Mouse (Mus musculus) embryonic facial prominence, embryonic 14.5 days (tissue): ENCODE measurements around the gene Gpr153. TPM values are rescaled to one million over a fixed set of nuclear protein-coding genes. Genes with fewer than 3 reads are reported as not detected.

Experiments
- ATAC-seq: fragments of 200-750 bp; cut with Nextera tagmentation; 2 replicates; pipeline ENCODE4 v1.8.0; 2017; ENCODE audit warnings: low read depth, moderate number of reproducible peaks, moderate TSS enrichment
- DNase-seq: peaks from one replicate; pipeline ENCODE4 v3.0.0-alpha.2; 2015; ENCODE audit warnings: low spot score
- H3K27ac ChIP-seq: fragments of 300-500 bp; sonication (generic); replicated peaks from 2 replicates; pipeline ENCODE4 v1.5.1; 2014; ENCODE audit warnings: low read depth, mild to moderate bottlenecking, low read length, moderate library complexity
- H3K27me3 ChIP-seq: fragments of 300-500 bp; sonication (generic); replicated peaks from 2 replicates; pipeline ENCODE4 v1.6.1; 2014; ENCODE audit warnings: low read length; ENCODE audit not compliant: control insufficient read depth, insufficient read depth
- H3K36me3 ChIP-seq: fragments of 300-500 bp; sonication (generic); 2 replicates; pipeline ENCODE4 v1.6.1; 2014; ENCODE audit warnings: low read length, mixed read lengths; ENCODE audit not compliant: control insufficient read depth, insufficient read depth
- H3K4me1 ChIP-seq: fragments of 300-500 bp; sonication (generic); 2 replicates; pipeline ENCODE4 v1.6.1; 2014; ENCODE audit warnings: antibody characterized with exemption, low read length; ENCODE audit not compliant: control insufficient read depth, insufficient read depth
- H3K4me2 ChIP-seq: fragments of 300-500 bp; sonication (generic); 2 replicates; pipeline ENCODE4 v1.6.1; 2014; ENCODE audit warnings: low read depth, mild to moderate bottlenecking, low read length, moderate library complexity, mixed read lengths
- H3K4me3 ChIP-seq: fragments of 300-500 bp; sonication (generic); 2 replicates; pipeline ENCODE4 v1.5.1; 2014; ENCODE audit warnings: low read depth, mild to moderate bottlenecking, low read length
- H3K9ac ChIP-seq: fragments of 300-500 bp; sonication (generic); 2 replicates; pipeline ENCODE4 v1.6.1; 2014; ENCODE audit warnings: low read depth, mild to moderate bottlenecking, low read length, moderate library complexity, mixed read lengths
- H3K9me3 ChIP-seq: fragments of 300-500 bp; sonication (generic); 2 replicates; pipeline ENCODE4 v1.6.1; 2016; ENCODE audit warnings: low read length; ENCODE audit not compliant: control insufficient read depth
- WGBS: fragments of 180-500 bp; shearing (Covaris S2); extraction: QIAGEN DNeasy Blood & Tissue Kit; methylation state at CpG from one replicate; pipeline ENCODE4 v1.1.7; 2014; 5-methylcytosine and 5-hydroxymethylcytosine counted together
- polyA plus RNA-seq: library from polyadenylated mRNA; unstranded; fragments of >200 nt; fragmentation: Nextera tagmentation; extraction: Ambion mirVana; gene quantifications from 2 replicates; pipeline ENCODE4 v1.2.1, GENCODE M21; 2014

The Gpr153 gene
- polyA plus RNA-seq, 1 experiment from 2014 or later = 40.7 TPM

DNA sequence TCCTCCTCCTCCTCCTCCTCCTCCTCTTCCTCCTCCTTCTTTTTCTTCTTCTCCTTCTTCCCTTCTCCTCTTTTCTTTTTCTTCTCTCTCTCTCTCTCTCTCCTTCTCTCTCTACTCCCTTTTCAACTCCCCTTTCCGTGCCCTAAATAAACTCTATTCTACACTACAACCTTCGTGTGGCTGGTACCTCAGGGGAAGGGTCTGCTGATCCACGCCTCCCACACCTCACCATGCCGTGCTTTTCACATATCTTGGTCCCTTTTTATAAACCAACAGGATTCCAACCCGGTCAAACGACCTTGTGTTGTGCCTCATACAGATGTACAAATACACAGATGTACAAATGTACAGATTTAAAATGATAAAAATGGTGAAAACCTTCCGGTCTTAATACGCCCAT lies 22.3 kb downstream of the Gpr153 start:
- Histone ChIP-seq H3K9ac (peak overlapping the region; percentile 60), H3K4me1 (peaks cover 10% of the 10 kb centered on the region), H3K36me3 (peaks cover 16% of the 10 kb centered on the region; the same call in 1 of the 2 replicates), H3K4me3 (peak overlapping the region; percentile 86), H3K27ac (no peak overlapping the region), H3K9me3 (no peaks in the 10 kb centered on the region), H3K27me3 (peaks cover 27% of the 10 kb centered on the region), H3K4me2 (peak overlapping the region; percentile 62)
- ATAC-seq = no peak
- 17% methylated on average over 8 of the region's 8 CpGs for WGBS
- no peak for DNase-seq

DNA sequence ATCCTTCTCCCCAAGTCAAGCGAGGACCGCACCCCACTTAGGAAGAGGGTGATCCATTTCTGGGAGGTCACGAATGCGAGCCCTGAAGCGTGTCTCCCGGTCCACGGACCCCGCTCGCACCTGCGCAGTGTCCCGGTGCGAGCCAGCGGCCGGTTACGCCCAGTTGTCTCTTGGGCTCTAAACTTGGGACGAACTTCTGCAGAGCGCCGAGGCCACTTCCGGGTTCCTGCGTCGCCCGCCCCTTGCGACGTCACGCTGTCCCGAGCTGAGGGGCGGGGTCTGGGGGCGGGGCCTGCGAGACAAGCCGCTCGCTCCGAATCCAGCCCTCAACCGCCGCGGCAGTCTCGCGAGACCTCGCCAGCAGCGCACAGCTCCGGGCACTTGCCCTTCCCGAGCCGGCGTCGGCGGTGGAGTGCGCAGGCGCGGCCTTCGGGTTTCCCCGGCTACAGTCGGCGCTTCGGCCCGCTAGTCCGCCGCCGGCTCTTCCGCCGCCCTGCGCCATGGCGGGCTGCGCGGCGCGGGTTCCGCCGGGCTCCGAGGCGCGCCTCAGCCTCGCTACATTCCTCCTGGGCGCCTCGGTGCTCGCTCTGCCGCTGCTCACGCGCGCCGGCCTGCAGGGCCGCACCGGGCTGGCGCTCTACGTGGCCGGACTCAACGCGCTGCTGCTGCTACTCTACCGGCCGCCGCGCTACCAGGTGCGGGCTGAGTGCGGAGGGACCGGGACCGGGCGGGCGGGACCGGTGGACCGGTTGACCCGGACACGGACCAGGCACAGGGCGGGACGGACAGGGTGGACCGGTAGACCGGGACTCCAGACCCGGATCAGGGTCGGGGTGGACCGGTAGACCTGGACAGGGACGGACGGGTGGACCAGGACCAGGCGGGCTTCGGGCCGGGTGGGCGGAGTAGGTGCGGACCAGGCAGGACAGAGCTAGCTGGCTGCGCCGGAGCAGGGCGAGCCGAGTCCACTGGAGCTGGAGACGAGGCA lies 23.1 kb downstream of the Gpr153 start, which contains the start of gene Icmt:
Gene Icmt (plus strand): TSS at position 354 of the 988 bp plus-strand sequence.
- peak; percentile 97 for ATAC-seq
- peak within 1 kb of the TSS; percentile 78 for H3K4me2 ChIP-seq
- WGBS = under 1% methylated on average over 65 of the region's 119 CpGs
- H3K36me3 ChIP-seq = peaks cover 22% of the 10 kb centered on the region; the same call in 1 of the 2 replicates
- H3K27ac ChIP-seq = peak within 1 kb of the TSS; percentile 62; the same call in 1 of the 2 replicates
- no peaks in the 10 kb centered on the region for H3K9me3 ChIP-seq
- H3K4me3 ChIP-seq = peak within 1 kb of the TSS; percentile 86
- peak within 1 kb of the TSS; percentile 97 for H3K9ac ChIP-seq
- peaks cover 19% of the 10 kb centered on the region for H3K27me3 ChIP-seq
- peak; percentile 98 for DNase-seq
- peaks cover 10% of the 10 kb centered on the region for H3K4me1 ChIP-seq

DNA sequence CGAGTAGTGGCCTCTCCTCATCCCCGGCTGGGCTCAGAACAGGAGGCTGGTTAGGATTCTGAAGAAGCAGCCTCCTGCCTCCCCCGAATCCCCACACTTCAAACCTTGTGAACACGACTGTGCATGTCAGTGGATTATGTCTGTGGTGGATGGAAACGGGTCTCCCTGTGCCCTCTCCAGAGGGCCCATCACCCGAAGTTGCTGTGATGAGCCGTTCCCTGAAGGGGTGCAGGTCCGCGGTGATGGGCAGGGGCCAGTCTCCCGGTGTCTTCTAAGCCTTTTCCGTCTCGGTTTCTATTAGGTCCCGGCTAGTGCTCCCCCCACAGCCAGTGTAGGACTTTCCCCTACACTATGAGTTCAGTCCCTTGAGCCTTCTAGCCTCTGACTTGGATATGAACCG lies 24.8 kb downstream of the Gpr153 start:
- H3K4me2 ChIP-seq = peak overlapping the region; percentile 78; the same call in 1 of the 2 replicates
- DNase-seq (no peak), ATAC-seq (no peak)
- WGBS = 81% methylated on average over 14 of the region's 14 CpGs
- H3K27ac ChIP-seq = no peak overlapping the region
- H3K4me3 ChIP-seq = peak overlapping the region; percentile 86; the same call in 1 of the 2 replicates
- peaks cover 37% of the 10 kb centered on the region for H3K36me3 ChIP-seq
- H3K9me3 ChIP-seq = no peaks in the 10 kb centered on the region
- peak overlapping the region; percentile 97 for H3K9ac ChIP-seq
- H3K27me3 ChIP-seq = peaks cover 3% of the 10 kb centered on the region; the same call in 1 of the 2 replicates
- H3K4me1 ChIP-seq = peaks cover 10% of the 10 kb centered on the region

- peaks cover 10% of the 10 kb centered on the region for H3K4me1 ChIP-seq
- H3K4me2 ChIP-seq = no peak overlapping the region
- WGBS = 87% methylated on average over 8 of the region's 8 CpGs
- ATAC-seq (no peak), DNase-seq (no peak)
- H3K27ac ChIP-seq = no peak overlapping the region
- no peaks in the 10 kb centered on the region for H3K9me3 ChIP-seq
- peaks cover 44% of the 10 kb centered on the region for H3K36me3 ChIP-seq
- no peak overlapping the region for H3K9ac ChIP-seq
- no peak overlapping the region for H3K4me3 ChIP-seq
- H3K27me3 ChIP-seq = no peaks in the 10 kb centered on the region
Observed at GRCm38 (mm10) chr4:152300375-152300774, 26.3 kb downstream of the Gpr153 start.

- Histone ChIP-seq H3K36me3 (peaks cover 44% of the 10 kb centered on the region), H3K27me3 (no peaks in the 10 kb centered on the region), H3K27ac (no peak overlapping the region), H3K4me2 (no peak overlapping the region), H3K4me3 (no peak overlapping the region), H3K4me1 (peaks cover 7% of the 10 kb centered on the region), H3K9ac (no peak overlapping the region), H3K9me3 (no peaks in the 10 kb centered on the region)
- ATAC-seq (no peak), DNase-seq (no peak)
- 76% methylated on average over 11 of the region's 11 CpGs for WGBS
Observed at GRCm38 (mm10) chr4:152302012-152302411, 28.0 kb downstream of the Gpr153 start.

GRCm38 (mm10) chr4:152303172-152303571 lies 29.1 kb downstream of the Gpr153 start:
- Histone ChIP-seq H3K9ac (no peak overlapping the region), H3K9me3 (no peaks in the 10 kb centered on the region), H3K27ac (no peak overlapping the region), H3K4me1 (peaks cover 3% of the 10 kb centered on the region), H3K4me2 (no peak overlapping the region), H3K4me3 (no peak overlapping the region), H3K27me3 (no peaks in the 10 kb centered on the region), H3K36me3 (peaks cover 44% of the 10 kb centered on the region)
- whole genome bisulfite sequencing = 88% methylated on average over 10 of the region's 10 CpGs
- DNase-seq (no peak), ATAC-seq (no peak)

DNA sequence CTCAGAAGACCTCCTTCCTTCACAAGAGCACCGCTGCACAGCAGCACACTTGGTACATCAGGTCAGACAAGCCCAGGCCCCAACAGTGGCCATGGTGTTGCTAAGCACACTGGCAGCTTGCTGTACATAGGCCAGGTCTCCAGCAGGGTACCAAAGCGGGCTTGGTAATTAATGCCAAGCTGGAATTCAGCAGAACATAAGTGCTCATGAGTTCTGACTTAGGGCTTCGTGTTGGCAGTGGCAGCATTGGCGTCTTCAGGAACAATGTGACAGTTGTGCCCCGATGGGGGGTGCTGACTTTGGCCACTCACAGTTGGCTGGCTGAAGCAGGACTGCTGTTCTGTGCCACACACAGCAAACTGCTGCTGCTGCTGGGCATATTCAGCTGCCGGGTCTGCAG lies 30.7 kb downstream of the Gpr153 start:
- 96% methylated on average over 6 of the region's 6 CpGs for WGBS
- Histone ChIP-seq H3K4me2 (no peak overlapping the region), H3K4me1 (no peaks in the 10 kb centered on the region), H3K9me3 (no peaks in the 10 kb centered on the region), H3K36me3 (peaks cover 43% of the 10 kb centered on the region), H3K27me3 (no peaks in the 10 kb centered on the region), H3K4me3 (no peak overlapping the region), H3K27ac (no peak overlapping the region), H3K9ac (no peak overlapping the region)
- DNase-seq (no peak), ATAC-seq (no peak)

GRCm38 (mm10) chr4:152305991-152306390 lies 32.0 kb downstream of the Gpr153 start:
- no peak overlapping the region for H3K9ac ChIP-seq

More at GRCm38 (mm10) chr4:152305991-152306390, 32.0 kb downstream of the Gpr153 start:
- ATAC-seq (no peak), DNase-seq (no peak)
- H3K36me3 ChIP-seq = peaks cover 32% of the 10 kb centered on the region
- 86% methylated on average over 6 of the region's 6 CpGs for WGBS
- H3K27me3 ChIP-seq = peaks cover 3% of the 10 kb centered on the region
- no peaks in the 10 kb centered on the region for H3K9me3 ChIP-seq
- H3K27ac ChIP-seq = no peak overlapping the region
- H3K4me1 ChIP-seq = no peaks in the 10 kb centered on the region
- H3K4me3 ChIP-seq = no peak overlapping the region
- no peak overlapping the region for H3K4me2 ChIP-seq
